Mouse (Mus musculus): ENCODE data around the gene Vmn2r41. TPM values are rescaled to one million over a fixed set of nuclear protein-coding genes. Genes with fewer than 3 reads are reported as not detected.
"Not testable (repeated sequence)": the region's sequence is repeated elsewhere in the genome, so short reads cannot be mapped to it uniquely, and the experiment has no call there.

Gene Vmn2r41
- not detected in 2 replicates for polyA plus RNA-seq (2014; fragmentation: Nextera tagmentation; extraction: Ambion mirVana)

DNA sequence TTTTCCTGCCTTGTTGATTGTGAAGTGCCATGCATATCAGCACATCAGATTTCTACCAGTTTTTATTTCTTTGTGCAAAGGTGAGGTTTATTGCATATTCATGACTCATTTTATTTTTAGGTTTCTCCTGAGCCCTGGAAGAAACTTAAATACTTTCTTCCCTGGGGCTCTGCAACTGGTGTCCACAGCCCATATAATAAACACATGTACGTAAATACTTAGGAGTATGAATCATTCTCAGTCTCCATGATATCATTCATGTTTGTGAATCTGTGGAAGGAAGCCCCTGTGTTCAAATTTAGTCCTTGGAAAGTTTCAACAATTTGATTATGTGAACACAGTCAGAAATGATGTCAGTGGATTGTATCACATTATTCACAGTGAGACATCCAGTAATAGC, at the start of gene Vmn2r41:
Gene Vmn2r41, minus strand, starts transcription at position 101 of the 400 bp plus-strand sequence.
- not testable (repeated sequence) for H3K4me3 ChIP-seq (ENCODE audit: low read depth, low read length); H3K4me2 ChIP-seq (ENCODE audit: low read length); DNase-seq (ENCODE audit: low spot score); H3K27ac ChIP-seq (ENCODE audit: low read depth, low read length); H3K9ac ChIP-seq (ENCODE audit: low read length); H3K9me3 ChIP-seq (replicated peaks; ENCODE audit: control insufficient read depth, low read length); H3K4me1 ChIP-seq (ENCODE audit: control insufficient read depth, insufficient read depth, low read length); H3K36me3 ChIP-seq (ENCODE audit: control insufficient read depth, insufficient read depth, low read length); ATAC-seq; H3K27me3 ChIP-seq (replicated peaks; ENCODE audit: control insufficient read depth, insufficient read depth, low read length)
- WGBS = no CpG with 5 or more reads among the region's 1 CpGs

DNA sequence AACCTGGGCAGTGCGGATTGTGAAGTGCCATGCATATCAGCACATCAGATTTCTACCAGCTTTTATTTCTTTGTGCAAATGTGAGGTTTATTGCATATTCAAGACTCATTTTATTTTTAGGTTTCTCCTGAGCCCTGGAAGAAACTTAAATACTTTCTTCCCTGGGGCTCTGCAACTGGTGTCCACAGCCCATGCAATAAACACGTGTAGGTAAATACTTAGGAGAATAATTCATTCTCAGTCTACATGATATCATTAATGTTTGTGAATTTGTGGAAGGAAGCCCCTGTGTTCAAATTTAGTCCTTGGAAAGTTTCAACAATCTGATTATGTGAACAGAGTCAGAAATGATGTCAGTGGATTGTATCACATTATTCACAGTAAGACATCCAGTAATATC, 38.8 kb upstream of the Vmn2r41 start, which contains the start of gene Vmn2r42:
Gene Vmn2r42, minus strand, starts transcription at position 101 of the 400 bp plus-strand sequence.
- not testable (repeated sequence) for H3K4me2 ChIP-seq (ENCODE audit: low read length); ATAC-seq; H3K27me3 ChIP-seq (replicated peaks; ENCODE audit: control insufficient read depth, insufficient read depth, low read length); H3K4me3 ChIP-seq (ENCODE audit: low read depth, low read length); H3K27ac ChIP-seq (ENCODE audit: low read depth, low read length); H3K9ac ChIP-seq (ENCODE audit: low read length); H3K4me1 ChIP-seq (ENCODE audit: control insufficient read depth, insufficient read depth, low read length); DNase-seq (ENCODE audit: low spot score); H3K9me3 ChIP-seq (replicated peaks; ENCODE audit: control insufficient read depth, low read length); H3K36me3 ChIP-seq (ENCODE audit: control insufficient read depth, insufficient read depth, low read length)
- no CpG with 5 or more reads among the region's 2 CpGs for WGBS

DNA sequence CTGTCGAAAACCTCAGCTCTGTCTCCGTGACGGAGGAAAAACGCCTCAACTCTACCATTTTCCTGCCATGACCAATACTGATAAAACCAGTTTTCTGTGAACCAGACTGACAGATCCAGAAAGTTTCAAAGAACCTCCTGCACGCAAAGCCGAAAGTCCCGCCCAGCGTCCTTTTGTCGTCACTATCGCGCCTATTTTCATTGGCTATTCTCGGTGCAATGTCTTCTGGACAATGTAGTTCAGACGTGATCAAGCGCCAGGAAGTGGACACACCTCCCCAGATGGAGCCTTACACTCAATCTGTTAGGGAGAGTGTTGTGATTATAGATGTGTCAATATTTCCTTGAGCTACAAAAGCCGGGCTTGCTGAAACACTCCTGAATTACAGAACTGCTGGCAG, 68.6 kb downstream of the Vmn2r41 start:
- H3K4me1 ChIP-seq (ENCODE audit: control insufficient read depth, insufficient read depth, low read length); H3K4me3 ChIP-seq (ENCODE audit: low read depth, low read length); DNase-seq (ENCODE audit: low spot score); H3K9ac ChIP-seq (ENCODE audit: low read length); H3K36me3 ChIP-seq (ENCODE audit: control insufficient read depth, insufficient read depth, low read length); H3K27ac ChIP-seq (ENCODE audit: low read depth, low read length); ATAC-seq; H3K4me2 ChIP-seq (ENCODE audit: low read length); H3K9me3 ChIP-seq (replicated peaks; ENCODE audit: control insufficient read depth, low read length); H3K27me3 ChIP-seq (replicated peaks; ENCODE audit: control insufficient read depth, insufficient read depth, low read length): not testable (repeated sequence)
- WGBS = 42% methylated on average over 11 of the region's 15 CpGs

Other genes starting within 250 kb of the Vmn2r41 start
- not detected in 2 replicates for gene Vmn2r42, start 38.7 kb upstream of the Vmn2r41 start, polyA plus RNA-seq (2014; fragmentation: Nextera tagmentation; extraction: Ambion mirVana)
- not detected in 2 replicates for gene Vmn2r43, start 98.9 kb upstream of the Vmn2r41 start, polyA plus RNA-seq (2014; fragmentation: Nextera tagmentation; extraction: Ambion mirVana)
- not detected in 2 replicates for gene Vmn2r44, start 221.7 kb upstream of the Vmn2r41 start, polyA plus RNA-seq (2014; fragmentation: Nextera tagmentation; extraction: Ambion mirVana)

All from forebrain, embryonic 14.5 days (tissue).